Comparison of ENCODE assay signal across 34 mouse cellular contexts in genomic region chr13:59739397-59739796, GRCm38 (mm10). TPM values are rescaled to one million over a fixed set of nuclear protein-coding genes. Genes with fewer than 3 reads are reported as not detected.
DNase-seq lines count a peak whose midpoint lies in the region; ATAC-seq lines count a peak whose summit lies in the region.
"Had no signal": no experiment of that assay in that cellular context is flagged by ENCODE, and none has a peak within 500 bp of the region (broad histone marks: within the 10 kb centered on the region; RNA-seq: fewer than 3 reads in every experiment).

No protein-coding gene starts in this region.

- H3K9ac ChIP-seq in liver, embryonic 15.5 days: peak overlapping the region; percentile 52
- H3K9ac ChIP-seq: embryonic facial prominence, embryonic 12.5 days; heart, embryonic 13.5 days; limb, embryonic 12.5 days; lung, embryonic 14.5 days; midbrain, embryonic 15.5 days; neural tube, embryonic 12.5 days had no signal

- peak overlapping the region; percentile 95 for H3K27ac ChIP-seq in liver, embryonic 15.5 days (replicated peaks)
- H3K27ac ChIP-seq: embryonic facial prominence, embryonic 12.5 days; heart, adult 2 months; heart, embryonic 13.5 days; hindbrain, postnatal 0 days; limb, embryonic 12.5 days; midbrain, embryonic 15.5 days; neural tube, embryonic 12.5 days had no signal

- H3K4me2 ChIP-seq in liver, embryonic 15.5 days: peak overlapping the region; percentile 66
- H3K4me2 ChIP-seq: embryonic facial prominence, embryonic 12.5 days; heart, embryonic 13.5 days; limb, embryonic 12.5 days; lung, embryonic 14.5 days; midbrain, embryonic 15.5 days; neural tube, embryonic 12.5 days had no signal

- no peaks in the 10 kb centered on the region for H3K9me3 ChIP-seq in liver, embryonic 15.5 days (replicated peaks)
- H3K9me3 ChIP-seq: embryonic facial prominence, embryonic 12.5 days; G1E; heart, embryonic 13.5 days; limb, embryonic 12.5 days; midbrain, embryonic 15.5 days; neural tube, embryonic 12.5 days had no signal

- 33% methylated on average over 4 of the region's 4 CpGs for WGBS in liver, embryonic 15.5 days (ENCODE audit: insufficient replicate concordance)

- no peak overlapping the region for H3K4me3 ChIP-seq in liver, embryonic 15.5 days (replicated peaks)
- H3K4me3 ChIP-seq: embryonic facial prominence, embryonic 12.5 days; heart, adult 2 months; heart, embryonic 13.5 days; limb, embryonic 12.5 days; midbrain, embryonic 15.5 days; neural tube, embryonic 12.5 days had no signal

- no peaks in the 10 kb centered on the region for H3K36me3 ChIP-seq in liver, embryonic 15.5 days (replicated peaks)
- H3K36me3 ChIP-seq: embryonic facial prominence, embryonic 12.5 days; G1E; heart, embryonic 13.5 days; limb, embryonic 12.5 days; midbrain, embryonic 15.5 days; neural tube, embryonic 12.5 days had no signal

- peak; percentile 66 for DNase-seq in c-Kit-positive CD71-positive TER-119-negative erythroid progenitor cells, embryonic 14.5 days (ENCODE audit: low read depth)
- peak; percentile 50 to 61 for DNase-seq in spleen, postnatal 10 days (ENCODE audit: low spot score in 2 of 2)
- DNase-seq in adrenal gland, adult 8-10 months: no peak
- no peak for DNase-seq in embryo, embryonic 9.5 days (ENCODE audit: extremely low spot score)
- no peak for DNase-seq in lung, adult 18-20 months
- DNase-seq: adrenal gland, postnatal 10 days; B cell, adult 2 months; cerebellum, adult 11 months; cerebellum, postnatal 10 days; gastrocnemius, postnatal 25 days; heart, adult 2 months; heart, postnatal 14 days; kidney, adult 9 months; kidney, postnatal 25 days; layer of hippocampus, postnatal 36 days; lung, embryonic 14.5 days; lung, postnatal 36 days; right cerebral cortex, postnatal 25 days; thymus, postnatal 4 days had no signal

- no peaks in the 10 kb centered on the region for H3K27me3 ChIP-seq in liver, embryonic 15.5 days
- H3K27me3 ChIP-seq: CH12.LX; embryonic facial prominence, embryonic 12.5 days; heart, embryonic 13.5 days; limb, embryonic 12.5 days; midbrain, embryonic 15.5 days; neural tube, embryonic 12.5 days had no signal

- H3K4me1 ChIP-seq in liver, embryonic 15.5 days (replicated peaks): peaks cover 75% of the 10 kb centered on the region
- H3K4me1 ChIP-seq: embryonic facial prominence, embryonic 12.5 days; limb, embryonic 12.5 days; midbrain, embryonic 15.5 days had no signal

- peak; percentile 69 for ATAC-seq in erythroid progenitor cell, adult 5-6 weeks (replicated peaks; ENCODE audit: low FRiP score, poor library complexity, severe bottlenecking)
- peak; percentile 77 for ATAC-seq in liver, embryonic 15.5 days (ENCODE audit: insufficient read depth)
- ATAC-seq: forebrain, embryonic 14.5 days; hindbrain, postnatal 0 days; intestine, embryonic 16.5 days; midbrain, embryonic 15.5 days had no signal

RNA-seq across cellular contexts. Expression of gene 1700014D04Rik, which starts 7.2 kb away (rescaled TPM):
- 2.9 and 3.2 TPM in 2 replicates for total RNA-seq in erythroid progenitor cell, adult 5-6 weeks (2015; ENCODE audit: low replicate concordance)
- total RNA-seq in erythroid progenitor cell, adult 5-6 weeks (2017; ENCODE audit: low replicate concordance): 0.13 TPM in 1 of 2 replicates, not detected in the other
- polyA plus RNA-seq in liver, embryonic 15.5 days (2015; fragmentation: Nextera tagmentation; extraction: Ambion mirVana): not detected in 2 replicates
- under 1 TPM in 2 of 4 experiments, not detected in 2; 0.09 to 0.48 TPM for total RNA-seq in adrenal gland, adult 8-10 months (2022)
- total RNA-seq: adrenal gland, postnatal 10 days; CH12.LX; heart, adult 2 months; heart, postnatal 14 days had no signal
- polyA plus RNA-seq: forebrain, embryonic 14.5 days; G1E; heart, adult 2 months; heart, embryonic 13.5 days; intestine, embryonic 16.5 days had no signal

RNA-seq across cellular contexts. Expression of gene Spata31d1d, which starts 7.8 kb away (rescaled TPM):
- total RNA-seq in erythroid progenitor cell, adult 5-6 weeks (2015; ENCODE audit: low replicate concordance): not detected in 2 replicates
- total RNA-seq in erythroid progenitor cell, adult 5-6 weeks (2017; ENCODE audit: low replicate concordance): not detected in 2 replicates
- polyA plus RNA-seq in liver, embryonic 15.5 days (2015; fragmentation: Nextera tagmentation; extraction: Ambion mirVana): not detected in 2 replicates
- not detected for total RNA-seq in adrenal gland, adult 8-10 months (2022)
- total RNA-seq: adrenal gland, postnatal 10 days; CH12.LX; gastrocnemius, postnatal 25 days; heart, adult 2 months; heart, postnatal 14 days; hindbrain, postnatal 0 days; layer of hippocampus, adult 8-10 months; layer of hippocampus, postnatal 36 days had no signal
- polyA plus RNA-seq: embryonic facial prominence, embryonic 12.5 days; forebrain, embryonic 14.5 days; G1E; heart, embryonic 13.5 days; hindbrain, embryonic 11.5 days; hindbrain, postnatal 0 days; intestine, embryonic 16.5 days; limb, embryonic 12.5 days; lung, embryonic 14.5 days; midbrain, embryonic 15.5 days; neural tube, embryonic 12.5 days had no signal

RNA-seq across cellular contexts. Expression of gene Spata31d1b, which starts 27.3 kb away (rescaled TPM):
- not detected in 2 replicates for total RNA-seq in erythroid progenitor cell, adult 5-6 weeks (2015; ENCODE audit: low replicate concordance)
- not detected in 2 replicates for total RNA-seq in erythroid progenitor cell, adult 5-6 weeks (2017; ENCODE audit: low replicate concordance)
- polyA plus RNA-seq in liver, embryonic 15.5 days (2015; fragmentation: Nextera tagmentation; extraction: Ambion mirVana): 0.02 TPM in 1 of 2 replicates, not detected in the other
- not detected for total RNA-seq in adrenal gland, adult 8-10 months (2022)
- total RNA-seq: adrenal gland, postnatal 10 days; gastrocnemius, postnatal 25 days; heart, adult 2 months; heart, postnatal 14 days; left cerebral cortex, postnatal 14 days had no signal
- polyA plus RNA-seq: embryonic facial prominence, embryonic 12.5 days; forebrain, embryonic 14.5 days; G1E; heart, embryonic 13.5 days; hindbrain, embryonic 11.5 days; hindbrain, postnatal 0 days; intestine, embryonic 16.5 days; limb, embryonic 12.5 days; lung, embryonic 14.5 days; midbrain, embryonic 15.5 days; neural tube, embryonic 12.5 days had no signal

RNA-seq across cellular contexts. Expression of gene Spata31d1a, which starts 29.3 kb away (rescaled TPM):
- total RNA-seq in erythroid progenitor cell, adult 5-6 weeks (2015; ENCODE audit: low replicate concordance): not detected in 2 replicates
- total RNA-seq in erythroid progenitor cell, adult 5-6 weeks (2017; ENCODE audit: low replicate concordance): not detected in 2 replicates
- not detected in 2 replicates for polyA plus RNA-seq in liver, embryonic 15.5 days (2015; fragmentation: Nextera tagmentation; extraction: Ambion mirVana)
- not detected for total RNA-seq in adrenal gland, adult 8-10 months (2022)
- total RNA-seq: adrenal gland, postnatal 10 days; CH12.LX; gastrocnemius, postnatal 25 days; heart, adult 2 months; heart, postnatal 14 days; hindbrain, postnatal 0 days had no signal
- polyA plus RNA-seq: embryonic facial prominence, embryonic 12.5 days; forebrain, embryonic 14.5 days; G1E; heart, embryonic 13.5 days; intestine, embryonic 16.5 days; limb, embryonic 12.5 days; lung, embryonic 14.5 days; neural tube, embryonic 12.5 days had no signal

RNA-seq across cellular contexts. Expression of gene Isca1, which starts 30.2 kb away (rescaled TPM):
- 543 and 663 TPM in 2 replicates for total RNA-seq in erythroid progenitor cell, adult 5-6 weeks (2015; ENCODE audit: low replicate concordance)
- 331 and 419 TPM in 2 replicates for total RNA-seq in erythroid progenitor cell, adult 5-6 weeks (2017; ENCODE audit: low replicate concordance)
- 231 and 236 TPM in 2 replicates for polyA plus RNA-seq in liver, embryonic 15.5 days (2015; fragmentation: Nextera tagmentation; extraction: Ambion mirVana)
- 10 to 100 TPM; 66.6 to 87.4 (median 84.9) TPM for total RNA-seq in adrenal gland, adult 8-10 months (2022)

Comparison
In these comparisons a context has a peak if more than half of its experiments do, and no peak if none do; other contexts are left out.
1. DNase-seq: peak in c-Kit-positive CD71-positive TER-119-negative erythroid progenitor cells, embryonic 14.5 days (single experiment) and spleen, postnatal 10 days (2 of 2); none in adrenal gland, adult 8-10 months (single experiment), embryo, embryonic 9.5 days (single experiment) and lung, adult 18-20 months (0 of 2).